Mouse (Mus musculus): Measurements from ENCODE around the gene Serinc4. TPM values are rescaled to one million over a fixed set of nuclear protein-coding genes. Genes with fewer than 3 reads are reported as not detected.

The Serinc4 gene
- polyA plus RNA-seq, 1 experiment from 2014 or later, result 0.20 TPM

DNA sequence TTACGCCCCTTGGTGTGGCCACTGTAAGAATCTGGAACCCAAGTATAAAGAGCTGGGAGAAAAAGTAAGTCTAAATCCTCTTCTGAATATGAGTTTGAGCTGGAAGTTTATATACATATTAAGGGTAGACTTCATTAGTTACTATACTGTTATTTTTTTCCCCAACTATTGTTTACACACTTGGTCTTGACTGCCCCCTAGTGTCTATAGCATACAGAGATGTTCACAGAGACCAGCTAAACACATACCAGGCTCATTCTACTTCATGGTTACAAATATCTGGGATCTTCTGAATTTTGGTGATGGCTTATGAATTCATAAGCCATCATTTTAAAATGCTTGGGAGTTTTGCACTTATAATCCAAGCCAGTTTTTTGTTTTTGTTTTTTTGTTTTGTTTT, 21.7 kb downstream of the Serinc4 start:
- Histone ChIP-seq H3K4me1 (replicated peaks; ENCODE audit: insufficient read depth, low read length) (no peaks in the 10 kb centered on the region), H3K27ac (no peak overlapping the region), H3K36me3 (ENCODE audit: insufficient read depth, low read length) (peaks cover 70% of the 10 kb centered on the region), H3K27me3 (ENCODE audit: insufficient read depth, low read length) (no peaks in the 10 kb centered on the region), H3K4me2 (ENCODE audit: low read length) (no peak overlapping the region), H3K4me3 (replicated peaks; ENCODE audit: low read depth, low read length) (no peak overlapping the region), H3K9ac (ENCODE audit: low read depth, low read length) (no peak overlapping the region), H3K9me3 (replicated peaks; ENCODE audit: low read length) (no peaks in the 10 kb centered on the region)
- DNase-seq (ENCODE audit: low spot score) (peak; percentile 74), ATAC-seq (replicated peaks; ENCODE audit: low FRiP score, low read depth) (no peak)
- peak; percentile 61 for TF ChIP-seq CTCF (IDR thresholded peaks at IDR 0.05; ENCODE audit: low read depth)
- 91% methylated on average over 1 of the region's 1 CpGs for WGBS

DNA sequence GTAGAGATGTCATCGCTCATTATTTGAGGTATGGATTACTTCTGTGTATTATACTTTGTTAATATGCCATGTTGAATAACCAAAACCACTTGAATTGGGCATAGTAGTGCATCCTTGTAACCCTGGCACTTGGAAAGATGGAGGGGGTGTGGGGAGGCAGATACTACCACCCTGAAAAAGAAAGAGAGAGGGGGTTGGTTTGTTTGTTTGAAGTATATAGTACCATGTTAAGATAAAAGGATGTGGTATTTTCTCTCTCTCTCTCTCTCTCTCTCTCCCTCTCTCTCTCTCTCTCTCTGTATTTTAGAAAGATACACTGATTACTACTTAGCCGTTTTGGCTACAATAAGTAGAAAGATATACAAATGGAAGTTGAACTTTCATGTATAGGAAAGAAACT, 30.7 kb downstream of the Serinc4 start:
- peaks cover 47% of the 10 kb centered on the region for H3K36me3 ChIP-seq (ENCODE audit: insufficient read depth, low read length)
- ATAC-seq (replicated peaks; ENCODE audit: low FRiP score, low read depth), result no peak
- no peak overlapping the region for H3K4me2 ChIP-seq (ENCODE audit: low read length)

GRCm38 (mm10) chr2:121423166-121423565, 33.4 kb downstream of the Serinc4 start:
- Histone ChIP-seq H3K36me3 (ENCODE audit: insufficient read depth, low read length) (peaks cover 42% of the 10 kb centered on the region; the same call in 1 of the 2 replicates), H3K27ac (no peak overlapping the region), H3K27me3 (ENCODE audit: insufficient read depth, low read length) (no peaks in the 10 kb centered on the region), H3K4me3 (replicated peaks; ENCODE audit: low read depth, low read length) (no peak overlapping the region), H3K9ac (ENCODE audit: low read depth, low read length) (no peak overlapping the region), H3K4me2 (ENCODE audit: low read length) (no peak overlapping the region), H3K4me1 (replicated peaks; ENCODE audit: insufficient read depth, low read length) (no peaks in the 10 kb centered on the region), H3K9me3 (replicated peaks; ENCODE audit: low read length) (no peaks in the 10 kb centered on the region)
- ATAC-seq (replicated peaks; ENCODE audit: low FRiP score, low read depth), result no peak
- WGBS, result 87% methylated on average over 2 of the region's 2 CpGs
- DNase-seq (ENCODE audit: low spot score), result no peak
- TF ChIP-seq CTCF (IDR thresholded peaks at IDR 0.05; ENCODE audit: low read depth), result no peak

More for the DNA sequence above, 30.7 kb downstream of the Serinc4 start:
- Histone ChIP-seq H3K4me1 (replicated peaks; ENCODE audit: insufficient read depth, low read length) (no peaks in the 10 kb centered on the region), H3K4me3 (replicated peaks; ENCODE audit: low read depth, low read length) (no peak overlapping the region), H3K9me3 (replicated peaks; ENCODE audit: low read length) (no peaks in the 10 kb centered on the region), H3K27me3 (ENCODE audit: insufficient read depth, low read length) (no peaks in the 10 kb centered on the region), H3K9ac (ENCODE audit: low read depth, low read length) (no peak overlapping the region), H3K27ac (no peak overlapping the region)
- 100% methylated on average over 2 of the region's 2 CpGs for WGBS
- no peak for TF ChIP-seq CTCF (IDR thresholded peaks at IDR 0.05; ENCODE audit: low read depth)
- no peak for DNase-seq (ENCODE audit: low spot score)

DNA sequence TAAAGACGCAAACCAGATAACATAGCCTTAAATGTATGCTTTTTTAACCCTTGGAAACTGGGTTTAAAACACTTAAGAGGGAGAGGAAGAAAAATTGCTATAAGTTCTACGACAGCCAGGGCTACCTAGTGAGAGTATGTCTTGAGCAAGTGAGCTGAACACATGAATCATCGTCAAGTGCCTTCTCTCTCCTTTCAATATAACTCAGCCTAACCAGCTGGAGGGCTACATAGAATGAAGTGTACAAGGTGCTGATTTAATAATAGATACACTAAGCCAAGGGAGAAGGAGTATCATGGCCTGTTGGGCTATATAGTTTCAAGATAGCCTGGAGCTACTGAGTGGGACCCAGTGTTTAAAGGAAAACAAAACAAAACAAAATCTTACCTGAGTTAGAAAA, 38.1 kb downstream of the Serinc4 start:
- Histone ChIP-seq H3K4me3 (replicated peaks; ENCODE audit: low read depth, low read length) (no peak overlapping the region), H3K4me1 (replicated peaks; ENCODE audit: insufficient read depth, low read length) (peaks cover 15% of the 10 kb centered on the region; the same call in 1 of the 2 replicates), H3K27ac (no peak overlapping the region), H3K4me2 (ENCODE audit: low read length) (no peak overlapping the region), H3K9ac (ENCODE audit: low read depth, low read length) (no peak overlapping the region), H3K9me3 (replicated peaks; ENCODE audit: low read length) (no peaks in the 10 kb centered on the region), H3K36me3 (ENCODE audit: insufficient read depth, low read length) (peaks cover 26% of the 10 kb centered on the region; the same call in 1 of the 2 replicates), H3K27me3 (ENCODE audit: insufficient read depth, low read length) (no peaks in the 10 kb centered on the region)
- no peak for ATAC-seq (replicated peaks; ENCODE audit: low FRiP score, low read depth)
- WGBS, result 83% methylated on average over 3 of the region's 3 CpGs
- no peak for DNase-seq (ENCODE audit: low spot score)
- no peak for TF ChIP-seq CTCF (IDR thresholded peaks at IDR 0.05; ENCODE audit: low read depth)

DNA sequence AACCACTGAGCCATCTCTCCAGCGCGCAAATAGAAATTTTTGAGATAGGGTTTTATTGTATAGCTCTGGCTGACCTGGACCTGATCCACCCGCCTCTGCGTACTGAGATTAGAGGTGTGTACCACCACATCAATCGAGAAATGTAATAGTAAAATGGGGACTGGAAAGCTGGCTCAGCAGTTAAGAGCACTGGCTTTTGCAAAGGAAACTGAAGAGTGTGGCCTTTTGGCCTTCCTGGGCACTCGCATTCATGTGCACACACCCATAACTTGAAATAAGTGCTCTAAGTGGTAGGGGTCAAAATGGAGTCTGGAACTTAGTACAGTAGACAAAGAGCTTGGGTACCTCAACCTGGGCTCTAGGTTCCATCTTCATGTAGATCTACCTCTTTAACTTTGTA, 40.2 kb downstream of the Serinc4 start:
- no peak for DNase-seq (ENCODE audit: low spot score)

GRCm38 (mm10) chr2:121415591-121415990, 41.0 kb downstream of the Serinc4 start:
- Histone ChIP-seq H3K4me1 (replicated peaks; ENCODE audit: insufficient read depth, low read length) (peaks cover 15% of the 10 kb centered on the region; the same call in 1 of the 2 replicates), H3K36me3 (ENCODE audit: insufficient read depth, low read length) (peaks cover 17% of the 10 kb centered on the region; the same call in 1 of the 2 replicates), H3K27ac (no peak overlapping the region), H3K9ac (ENCODE audit: low read depth, low read length) (no peak overlapping the region), H3K9me3 (replicated peaks; ENCODE audit: low read length) (no peaks in the 10 kb centered on the region), H3K27me3 (ENCODE audit: insufficient read depth, low read length) (no peaks in the 10 kb centered on the region), H3K4me2 (ENCODE audit: low read length) (peak overlapping the region; percentile 67), H3K4me3 (replicated peaks; ENCODE audit: low read depth, low read length) (0 out of 2 replicates have a peak overlapping the region, but pooled peaks have one; percentile 11)
- WGBS, result 66% methylated on average over 3 of the region's 3 CpGs
- ATAC-seq (replicated peaks; ENCODE audit: low FRiP score, low read depth) (no peak), DNase-seq (ENCODE audit: low spot score) (no peak)
- TF ChIP-seq CTCF (IDR thresholded peaks at IDR 0.05; ENCODE audit: low read depth), result no peak

More for the DNA sequence above, 40.2 kb downstream of the Serinc4 start:
- Histone ChIP-seq H3K9ac (ENCODE audit: low read depth, low read length) (no peak overlapping the region), H3K4me3 (replicated peaks; ENCODE audit: low read depth, low read length) (no peak overlapping the region), H3K36me3 (ENCODE audit: insufficient read depth, low read length) (peaks cover 17% of the 10 kb centered on the region; the same call in 1 of the 2 replicates), H3K9me3 (replicated peaks; ENCODE audit: low read length) (no peaks in the 10 kb centered on the region), H3K27ac (no peak overlapping the region), H3K27me3 (ENCODE audit: insufficient read depth, low read length) (no peaks in the 10 kb centered on the region), H3K4me2 (ENCODE audit: low read length) (no peak overlapping the region), H3K4me1 (replicated peaks; ENCODE audit: insufficient read depth, low read length) (peaks cover 15% of the 10 kb centered on the region; the same call in 1 of the 2 replicates)
- ATAC-seq (replicated peaks; ENCODE audit: low FRiP score, low read depth), result no peak
- 82% methylated on average over 6 of the region's 6 CpGs for WGBS
- TF ChIP-seq CTCF (IDR thresholded peaks at IDR 0.05; ENCODE audit: low read depth), result no peak

DNA sequence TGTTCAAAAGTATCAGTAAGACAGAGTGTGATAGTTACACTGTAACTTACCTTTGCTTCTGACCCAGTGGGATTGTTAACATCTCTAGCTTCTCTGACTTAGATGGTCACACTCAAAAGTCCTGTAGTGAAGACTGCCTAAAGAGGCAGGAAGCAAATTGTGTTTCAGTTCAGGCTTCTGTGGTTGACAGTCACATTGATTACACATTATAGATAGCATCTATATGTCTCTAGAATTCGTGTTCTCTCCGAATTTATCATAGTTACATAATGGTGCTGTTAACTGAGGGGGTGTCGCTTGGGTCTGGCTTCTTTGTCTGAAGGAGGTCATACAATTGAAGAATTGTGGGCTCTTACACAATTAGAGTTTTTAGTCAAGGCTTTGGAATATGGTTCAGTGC, 41.5 kb downstream of the Serinc4 start:
- H3K4me3 ChIP-seq (replicated peaks; ENCODE audit: low read depth, low read length), result peak overlapping the region; percentile 97
- ATAC-seq (replicated peaks; ENCODE audit: low FRiP score, low read depth) (no peak), DNase-seq (ENCODE audit: low spot score) (no peak)
- no peak for TF ChIP-seq CTCF (IDR thresholded peaks at IDR 0.05; ENCODE audit: low read depth)
- H3K27ac ChIP-seq, result no peak overlapping the region
- H3K9me3 ChIP-seq (replicated peaks; ENCODE audit: low read length), result no peaks in the 10 kb centered on the region
- H3K36me3 ChIP-seq (ENCODE audit: insufficient read depth, low read length), result peaks cover 17% of the 10 kb centered on the region; the same call in 1 of the 2 replicates
- WGBS, result 39% methylated on average over 3 of the region's 3 CpGs
- peak overlapping the region; percentile 67 for H3K4me2 ChIP-seq (ENCODE audit: low read length)
- H3K27me3 ChIP-seq (ENCODE audit: insufficient read depth, low read length), result no peaks in the 10 kb centered on the region
- peaks cover 15% of the 10 kb centered on the region; the same call in 1 of the 2 replicates for H3K4me1 ChIP-seq (replicated peaks; ENCODE audit: insufficient read depth, low read length)
- H3K9ac ChIP-seq (ENCODE audit: low read depth, low read length), result peak overlapping the region; percentile 99; the same call in 1 of the 2 replicates

Data from kidney, postnatal 0 days (tissue).